Mouse (Mus musculus): ENCODE results near the gene Crlf1. TPM values are rescaled to one million over a fixed set of nuclear protein-coding genes. Genes with fewer than 3 reads are reported as not detected.

The Crlf1 gene
- total RNA-seq, 2 experiments from 2014 or later = 0.22 to 0.29 TPM

DNA sequence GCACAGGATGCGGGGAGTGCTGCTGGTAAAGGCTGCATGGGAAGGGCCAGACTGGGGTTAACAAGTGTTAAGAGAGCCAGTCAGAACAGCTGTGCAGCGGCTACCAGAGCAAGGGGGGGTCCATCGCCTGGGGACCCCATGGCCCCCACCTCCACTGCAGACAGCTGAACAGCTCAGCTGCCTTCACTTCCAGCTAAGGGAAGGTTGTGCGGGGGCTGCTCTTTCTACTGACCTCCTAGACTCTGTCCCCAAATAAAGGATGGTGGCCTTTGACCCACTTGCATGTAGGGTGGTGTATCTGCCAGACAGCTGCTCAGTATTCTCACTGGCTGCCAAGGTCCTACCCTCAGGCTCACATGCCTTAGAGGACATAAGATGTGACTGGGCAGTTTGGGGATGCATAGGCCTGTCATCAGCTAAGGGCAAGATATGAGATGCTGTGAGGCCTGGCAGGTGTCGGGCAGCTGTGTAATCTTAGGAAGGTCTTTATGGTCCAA lies 25.7 kb upstream of the Crlf1 start:
- intact Hi-C loops (cut with DNase I) = loop anchor here (5.0 kb wide), 1 partner anchor 35 kb away; no protein-coding TSS in a partner anchor
- no peak for DNase-seq

DNA sequence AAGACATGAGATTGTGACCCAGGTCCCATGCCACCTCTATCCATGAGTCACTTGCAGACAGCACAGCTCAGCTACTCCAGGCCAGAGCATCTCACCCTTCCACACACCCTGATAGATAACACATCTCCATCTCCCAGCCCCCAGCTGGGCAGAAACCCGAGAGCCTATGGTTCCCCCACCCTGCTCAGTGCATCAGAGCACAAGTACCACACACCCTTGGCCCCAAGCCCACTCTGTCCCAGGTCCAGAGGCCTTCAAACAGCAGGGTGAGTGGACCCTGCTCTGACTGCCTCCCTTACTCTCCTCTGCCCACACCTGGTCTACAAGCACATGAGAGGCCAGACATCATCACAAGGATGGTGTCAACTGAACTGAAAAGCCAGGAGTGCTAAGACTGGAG lies 25.1 kb upstream of the Crlf1 start:
- intact Hi-C loops (cut with DNase I) = loop anchor here (5.0 kb wide), 1 partner anchor 34 kb away; no protein-coding TSS in a partner anchor
- DNase-seq = no peak

DNA sequence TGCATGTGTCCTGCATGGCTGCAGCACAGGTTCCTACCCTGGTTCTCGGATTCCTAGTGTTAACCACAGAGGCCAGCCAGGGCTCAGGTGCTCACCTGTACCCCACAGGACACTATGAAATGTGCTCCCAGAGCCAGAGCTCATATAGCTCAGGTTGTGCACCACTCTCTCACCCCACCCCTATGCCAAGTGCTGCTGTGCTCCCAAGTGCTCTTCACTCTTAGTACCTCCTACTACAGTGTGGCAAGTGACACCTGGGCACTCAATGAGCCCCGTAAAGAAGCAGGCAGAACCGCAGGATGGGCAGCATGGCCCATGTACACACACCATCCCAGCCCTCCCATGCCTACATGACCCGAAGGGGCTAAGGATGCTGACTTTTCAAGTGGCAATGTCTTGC lies 24.2 kb upstream of the Crlf1 start:
- intact Hi-C loops (cut with DNase I) = loop anchor here (5.0 kb wide), 1 partner anchor 34 kb away; no protein-coding TSS in a partner anchor
- no peak for DNase-seq

DNA sequence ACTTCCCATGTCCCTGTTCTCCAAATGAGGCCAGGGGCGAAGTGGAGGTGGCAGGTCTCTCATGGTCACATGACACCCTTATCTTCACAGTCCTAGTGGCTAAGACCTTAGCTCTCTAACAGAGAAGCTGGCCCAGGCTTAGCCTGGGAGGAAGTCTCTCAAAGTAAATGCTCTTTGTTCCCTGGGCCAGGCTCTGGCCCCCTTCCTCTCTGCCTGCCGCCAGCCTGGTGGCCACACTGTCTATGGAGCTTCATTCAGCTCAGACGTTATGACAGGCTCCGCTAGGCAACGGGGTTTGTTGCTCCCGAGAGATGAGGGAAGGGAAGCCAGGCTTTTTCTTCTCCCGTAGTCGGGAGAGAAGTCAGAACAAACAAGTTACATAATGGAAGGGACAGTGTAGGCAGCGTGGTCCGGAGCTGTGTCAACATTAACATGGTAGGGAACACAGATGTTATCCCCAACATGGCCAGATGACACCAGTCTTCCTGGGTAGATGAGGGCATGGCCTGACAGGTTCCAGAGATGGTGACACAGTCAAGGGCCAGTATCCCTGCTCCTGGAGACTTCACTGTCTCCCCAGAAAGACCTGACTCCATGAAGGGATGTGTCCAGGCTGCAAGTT lies 23.6 kb upstream of the Crlf1 start:
- intact Hi-C loops (cut with DNase I) = loop anchor here (5.0 kb wide), 1 partner anchor 33 kb away; no protein-coding TSS in a partner anchor
- DNase-seq = no peak

DNA sequence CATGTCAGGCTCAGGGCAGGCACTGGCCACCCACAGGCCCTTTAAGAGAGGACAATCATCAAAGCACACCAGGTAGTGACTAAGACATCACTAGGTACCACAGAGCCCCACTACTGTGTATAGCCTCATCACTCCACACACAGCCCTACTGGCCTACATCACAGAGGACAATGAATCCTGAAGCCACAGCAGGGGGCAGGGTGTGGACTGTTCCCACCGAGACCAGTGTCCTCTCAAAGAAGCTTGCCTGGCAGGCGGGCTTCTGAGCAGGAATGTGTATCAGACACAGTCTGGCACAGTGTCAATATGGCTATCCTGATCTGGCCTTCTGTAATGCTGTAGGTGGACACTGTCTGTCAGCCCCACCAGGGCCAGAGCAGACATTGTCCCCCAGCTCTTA lies 23.0 kb upstream of the Crlf1 start:
- no peak for DNase-seq
- intact Hi-C loops (cut with DNase I) = loop anchor here (5.0 kb wide), 1 partner anchor 32 kb away; no protein-coding TSS in a partner anchor

DNA sequence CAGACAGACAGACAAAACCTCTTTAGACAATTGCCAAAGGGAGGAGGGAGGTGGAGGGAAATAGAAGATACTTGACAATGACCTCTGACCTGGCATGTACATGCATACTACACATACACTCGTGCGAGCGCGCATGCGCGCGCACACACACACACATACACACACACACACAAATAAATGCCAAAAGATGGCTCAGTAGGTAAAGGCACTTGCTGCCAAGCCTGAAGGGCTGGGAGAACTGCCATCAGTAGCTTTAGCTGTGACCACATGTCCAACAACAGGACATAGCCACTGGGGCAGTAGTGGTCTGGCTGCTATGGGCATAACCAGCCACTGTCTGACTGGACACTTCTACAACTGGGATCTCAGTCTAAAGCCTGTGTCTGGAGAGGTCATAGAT lies 21.1 kb upstream of the Crlf1 start:
- intact Hi-C loops (cut with DNase I) = no loop called here

DNA sequence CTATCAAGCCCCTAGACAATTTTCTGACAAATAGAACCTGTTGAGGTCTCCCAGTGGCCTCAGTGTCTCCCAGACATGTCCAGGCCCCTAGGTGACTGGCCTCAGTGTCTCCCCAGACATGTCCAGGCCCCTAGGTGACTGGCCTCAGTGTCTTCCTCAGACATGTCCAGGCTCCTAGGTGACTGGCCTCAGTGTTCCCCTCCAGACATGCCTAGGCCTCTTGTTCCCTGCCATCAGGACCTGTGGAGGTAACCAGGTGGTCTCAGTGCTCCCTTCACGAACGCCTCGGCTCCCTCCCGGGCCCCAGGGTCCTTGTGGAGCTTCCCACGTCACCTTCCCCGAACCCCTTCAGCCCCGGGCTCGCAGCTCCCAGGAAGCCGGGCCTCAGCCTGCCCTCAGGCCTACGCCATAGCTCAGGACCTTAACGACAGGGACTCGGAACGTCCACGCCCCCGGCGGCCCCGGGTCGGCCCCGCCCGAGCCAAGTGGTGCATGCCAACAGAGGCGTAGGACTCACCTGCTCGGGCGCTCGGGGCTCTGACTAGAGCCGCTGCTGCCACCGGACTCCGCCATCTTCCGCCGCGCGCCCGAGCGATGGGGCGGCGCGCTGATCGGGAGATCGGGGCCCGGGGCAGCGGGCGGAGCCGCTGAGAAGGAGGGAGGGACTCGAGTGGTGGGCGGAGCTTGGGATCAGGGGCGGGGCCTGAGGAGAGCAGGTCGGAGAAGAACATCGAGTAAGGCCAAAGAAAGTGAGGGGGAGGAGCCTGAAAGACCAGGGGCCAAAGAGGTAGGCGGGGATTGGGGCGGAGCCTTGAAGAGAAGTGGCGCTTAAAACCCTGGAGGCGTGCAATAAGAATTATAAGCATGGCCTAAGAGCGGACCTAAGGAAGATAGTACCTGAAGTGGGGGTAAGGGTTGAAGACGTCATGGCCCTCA lies 16.4 kb upstream of the Crlf1 start, which contains the start of gene Klhl26:
TSS of gene Klhl26 (minus strand) at position 636 of the 936 bp plus-strand sequence.
- peak; percentile 92 to 95 for DNase-seq
- intact Hi-C loops (cut with DNase I) = no loop called here

More for the DNA sequence above, 21.1 kb upstream of the Crlf1 start:
- DNase-seq = no peak

DNA sequence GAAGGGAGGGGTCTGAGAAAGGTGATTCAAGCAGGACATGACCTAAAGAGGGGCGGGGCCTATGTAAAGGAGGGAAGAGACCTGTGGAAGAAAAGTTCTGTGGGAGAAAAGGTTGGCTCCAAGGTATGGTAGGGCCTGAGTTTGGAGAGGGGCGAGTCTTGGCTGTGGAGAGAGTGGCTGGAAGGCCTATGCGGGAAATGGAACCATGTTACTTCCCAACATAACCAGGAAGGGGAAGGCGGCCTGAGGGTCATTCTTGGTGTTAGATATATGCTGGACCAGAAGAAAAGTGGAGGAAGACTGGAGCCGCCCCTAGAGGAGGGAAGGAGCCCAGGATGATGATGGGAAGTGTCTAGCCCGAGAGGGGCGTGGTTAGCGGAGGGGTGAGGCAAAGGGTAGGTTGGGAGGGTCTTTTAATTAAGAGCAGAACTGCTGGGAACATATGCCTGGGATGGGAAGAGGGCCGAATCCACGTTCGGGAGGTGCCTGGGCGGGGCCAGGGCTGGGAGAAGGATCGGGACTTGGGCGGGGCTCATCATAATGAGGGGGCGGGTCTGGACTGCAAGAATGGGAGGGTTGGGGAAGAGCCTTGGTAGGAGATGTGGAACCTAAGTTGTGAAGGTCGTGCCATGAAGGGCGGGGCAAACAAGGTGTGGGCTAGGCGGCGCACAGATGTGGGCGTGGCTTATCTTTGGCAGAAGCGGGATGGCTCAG lies 15.5 kb upstream of the Crlf1 start:
- intact Hi-C loops (cut with DNase I) = no loop called here
- no peak for DNase-seq

DNA sequence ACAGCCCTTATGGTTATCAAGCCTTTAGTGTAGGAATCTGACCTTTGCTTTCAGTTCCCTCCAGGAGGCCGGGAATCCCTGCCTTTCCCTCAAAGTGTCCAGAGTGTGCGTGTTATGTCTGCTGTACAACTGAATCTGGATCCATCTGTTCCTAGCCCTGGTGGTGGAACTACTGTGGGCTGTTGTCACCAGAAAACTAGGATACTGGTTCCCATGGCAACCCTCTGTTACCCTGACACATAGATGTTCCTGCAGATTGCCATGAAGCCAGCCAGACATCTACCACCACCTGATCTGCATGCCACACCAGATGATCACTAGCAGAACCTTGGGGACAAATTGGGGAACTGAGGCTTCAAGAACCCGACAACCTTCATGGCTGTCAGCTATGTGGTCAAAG lies 11.1 kb upstream of the Crlf1 start:
- intact Hi-C loops (cut with DNase I) = no loop called here

DNA sequence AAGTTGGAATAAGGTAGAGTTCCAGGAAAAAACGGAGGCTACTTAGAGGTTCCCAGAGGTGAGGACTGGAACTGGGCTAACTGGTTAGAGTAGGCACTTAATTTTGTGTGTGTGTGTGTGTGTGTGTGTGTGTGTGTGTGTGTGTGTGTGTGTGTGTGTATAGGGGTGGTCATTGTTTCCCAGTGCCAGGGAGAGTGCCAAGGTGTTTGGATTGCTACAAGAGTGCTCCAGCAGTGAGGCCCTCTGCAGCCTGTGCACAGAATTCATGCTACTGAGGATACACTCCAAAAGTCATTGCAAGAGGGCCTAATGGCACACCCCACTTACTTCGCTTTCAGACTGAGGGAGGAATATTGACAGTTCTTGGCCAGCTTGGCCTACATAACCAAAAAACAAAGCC lies 10.0 kb upstream of the Crlf1 start:
- no peak for DNase-seq
- intact Hi-C loops (cut with DNase I) = no loop called here

More for the DNA sequence above, 11.1 kb upstream of the Crlf1 start:
- no peak for DNase-seq

DNA sequence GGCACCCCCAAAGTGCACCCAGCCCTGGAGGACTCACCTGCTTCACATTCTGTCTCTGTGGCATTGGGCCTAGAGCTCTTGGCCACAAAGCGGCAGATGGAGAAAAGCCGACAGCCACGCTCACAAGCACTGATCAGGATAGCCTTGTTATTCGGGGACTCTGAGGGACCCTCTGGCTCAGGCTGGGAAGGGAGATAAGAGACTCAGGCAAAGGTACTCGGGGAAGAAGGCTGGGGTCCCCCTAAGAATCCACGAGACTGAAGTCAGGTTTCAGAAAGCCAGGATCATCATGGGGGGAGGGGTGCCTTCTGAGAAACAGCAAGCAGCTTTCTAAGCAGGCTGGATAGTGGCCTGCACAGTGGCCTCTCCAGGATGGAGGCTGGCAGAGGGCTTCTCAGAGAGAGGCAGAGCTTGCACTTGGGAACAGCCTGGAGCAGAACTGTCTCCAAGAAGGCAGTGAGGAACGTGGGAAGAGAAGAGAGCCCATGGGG lies 6.7 kb upstream of the Crlf1 start:
- intact Hi-C loops (cut with DNase I) = no loop called here
- DNase-seq = no peak

DNA sequence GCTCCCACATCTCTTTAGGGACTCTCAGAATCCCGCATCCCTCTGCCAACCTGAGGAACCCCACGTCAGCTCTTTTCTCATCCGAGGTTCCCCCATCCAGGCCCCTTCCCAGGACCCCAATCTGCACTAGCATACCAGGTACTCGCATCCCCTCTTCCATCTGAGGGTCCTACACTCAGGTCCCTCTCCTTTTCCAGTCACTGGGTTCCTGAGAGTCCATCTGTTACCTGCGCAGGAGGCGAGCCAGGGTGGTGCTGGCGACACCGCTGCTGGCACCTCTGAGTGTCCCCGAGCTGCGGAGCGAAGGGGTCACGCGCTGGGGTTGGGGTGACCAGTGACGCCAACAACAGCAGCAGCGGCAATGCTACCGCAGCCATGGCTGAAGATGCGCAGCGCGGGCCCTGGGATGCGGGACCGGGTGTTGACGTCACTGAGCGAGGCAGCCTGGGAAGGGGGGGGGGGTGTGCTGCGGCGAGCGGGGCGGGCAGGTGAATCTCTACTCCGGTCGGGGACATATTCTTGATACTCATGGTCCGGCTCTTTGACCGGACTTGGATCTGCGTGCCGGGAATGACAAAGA lies 5.9 kb upstream of the Crlf1 start, which contains the start of gene Tmem59l:
TSS of gene Tmem59l (minus strand) at position 418 of the 580 bp plus-strand sequence.
- DNase-seq = no peak
- intact Hi-C loops (cut with DNase I) = no loop called here

DNA sequence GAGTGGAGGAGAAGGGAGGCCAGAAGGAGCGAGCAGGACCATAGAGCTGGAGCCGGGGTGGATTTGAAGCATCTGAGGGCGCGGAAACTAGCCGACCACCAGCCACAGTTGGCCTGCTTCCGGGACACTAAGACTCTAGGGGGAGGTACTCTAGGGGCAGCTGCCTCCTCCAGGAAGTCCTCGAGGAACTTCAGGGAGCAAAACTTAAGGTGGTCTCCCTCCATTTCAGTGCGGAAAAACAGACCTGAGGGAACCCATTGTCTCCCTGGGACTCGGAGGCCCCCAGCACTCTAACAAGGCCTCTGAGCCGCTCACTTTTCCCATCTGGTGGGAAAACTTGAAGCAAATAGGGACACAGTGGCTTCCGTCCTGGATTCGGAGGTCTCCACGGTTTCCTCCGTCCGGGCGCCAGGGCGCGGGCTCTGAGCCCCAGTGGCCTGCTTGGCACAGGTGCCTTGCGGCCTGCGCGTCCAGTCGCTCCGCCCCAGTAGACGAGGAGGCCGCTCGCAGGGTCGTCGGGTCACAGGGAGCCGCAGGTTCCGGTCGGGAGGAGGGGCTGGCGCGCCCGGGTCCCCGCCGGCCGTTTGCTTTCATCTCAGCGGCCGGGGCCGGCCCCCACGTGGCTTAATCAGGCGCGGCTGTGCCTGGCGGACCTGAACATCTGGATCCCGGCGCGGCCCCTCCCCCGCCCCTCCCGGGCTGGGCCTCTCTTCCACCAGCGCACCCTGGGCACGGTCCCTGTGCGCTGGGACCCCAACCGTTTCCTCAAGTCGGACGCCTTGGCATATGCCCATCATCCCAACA lies 4.8 kb upstream of the Crlf1 start:
- DNase-seq = no peak
- intact Hi-C loops (cut with DNase I) = no loop called here

DNA sequence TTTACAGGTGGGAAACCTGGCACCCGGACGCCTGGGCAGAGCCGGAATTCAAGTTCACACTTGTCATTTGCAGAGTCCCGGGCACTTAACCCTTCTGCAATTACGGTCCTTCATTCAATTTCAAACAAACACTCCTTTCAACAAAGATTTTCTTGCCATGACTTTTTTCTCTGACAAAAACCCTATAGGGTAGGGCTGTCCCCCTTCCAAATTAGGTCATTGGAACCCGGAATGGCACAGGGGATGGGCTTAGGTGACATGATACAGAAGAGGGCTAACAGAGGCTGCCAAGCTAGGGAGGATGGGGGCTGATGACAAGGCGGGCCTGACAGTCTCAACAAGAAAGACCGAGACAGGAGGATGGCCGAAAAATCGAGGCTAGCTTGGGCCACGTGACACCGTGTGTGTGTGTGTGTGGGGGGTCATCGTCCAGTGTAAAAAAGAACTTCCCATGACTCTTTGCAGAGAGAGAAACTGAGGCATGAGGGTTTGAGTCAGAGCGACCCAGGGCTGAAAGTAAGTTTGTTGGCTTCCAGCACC lies 4.0 kb upstream of the Crlf1 start:
- intact Hi-C loops (cut with DNase I) = no loop called here
- no peak for DNase-seq

DNA sequence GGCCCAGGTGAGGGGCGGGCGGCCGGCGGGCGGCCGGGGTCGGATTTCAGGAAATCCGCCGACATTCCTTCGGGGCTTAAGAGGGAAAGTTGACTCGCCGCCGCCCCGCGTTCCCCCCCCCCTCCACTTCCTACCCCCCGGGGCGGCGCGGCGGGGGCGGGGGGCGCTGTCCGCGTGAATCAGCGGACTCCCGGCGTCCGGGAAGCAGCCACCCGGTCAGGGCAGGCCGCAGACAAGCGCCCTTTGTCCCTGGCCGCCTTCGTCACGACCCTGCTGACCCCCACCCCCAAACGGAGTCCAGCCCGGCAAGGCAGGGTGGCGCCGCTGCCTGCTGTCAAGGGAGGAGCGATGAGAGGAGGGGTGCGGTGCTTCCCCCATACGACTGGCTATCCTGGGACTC lies 3.4 kb upstream of the Crlf1 start:
- intact Hi-C loops (cut with DNase I) = no loop called here
- DNase-seq = no peak

DNA sequence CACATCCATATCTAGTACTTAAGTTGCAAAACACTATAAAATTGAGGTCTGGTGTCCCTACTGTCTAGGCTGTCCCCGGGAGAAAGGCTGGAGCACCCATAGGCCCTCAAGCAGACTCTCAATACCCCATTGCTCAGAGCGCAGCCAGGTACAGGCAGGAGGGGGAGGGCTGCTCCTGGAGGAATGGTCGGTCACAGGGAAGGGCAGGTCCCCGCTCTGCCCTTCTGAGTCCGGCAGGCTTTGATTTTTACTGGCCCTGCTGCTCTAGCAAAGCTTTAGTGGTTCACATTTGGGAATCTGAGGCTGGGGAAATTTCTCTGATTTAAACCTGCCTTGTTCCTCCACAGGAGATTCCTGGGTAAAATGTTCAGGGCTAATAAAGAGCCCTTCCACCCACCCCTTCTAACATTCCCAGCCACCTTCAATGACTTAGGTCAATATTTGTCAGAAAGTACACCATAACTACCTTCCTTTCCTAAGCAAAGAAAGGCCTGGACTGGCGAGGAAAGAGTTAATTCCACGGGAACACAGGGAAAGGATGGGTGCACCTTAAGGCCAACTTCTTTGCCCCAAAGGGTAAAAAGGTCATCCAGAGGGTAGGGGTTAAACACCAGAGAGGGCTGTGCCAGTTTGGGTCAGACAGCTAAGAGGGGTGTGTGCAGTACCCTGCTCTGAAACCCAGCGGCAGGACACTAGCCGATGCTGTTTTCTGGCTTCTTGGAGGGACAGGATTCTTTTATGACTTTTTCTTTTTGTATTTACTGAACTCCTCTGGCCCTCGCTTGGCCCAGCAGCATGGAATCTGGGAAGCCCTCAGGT lies 2.7 kb upstream of the Crlf1 start:
- DNase-seq = no peak
- intact Hi-C loops (cut with DNase I) = no loop called here

DNA sequence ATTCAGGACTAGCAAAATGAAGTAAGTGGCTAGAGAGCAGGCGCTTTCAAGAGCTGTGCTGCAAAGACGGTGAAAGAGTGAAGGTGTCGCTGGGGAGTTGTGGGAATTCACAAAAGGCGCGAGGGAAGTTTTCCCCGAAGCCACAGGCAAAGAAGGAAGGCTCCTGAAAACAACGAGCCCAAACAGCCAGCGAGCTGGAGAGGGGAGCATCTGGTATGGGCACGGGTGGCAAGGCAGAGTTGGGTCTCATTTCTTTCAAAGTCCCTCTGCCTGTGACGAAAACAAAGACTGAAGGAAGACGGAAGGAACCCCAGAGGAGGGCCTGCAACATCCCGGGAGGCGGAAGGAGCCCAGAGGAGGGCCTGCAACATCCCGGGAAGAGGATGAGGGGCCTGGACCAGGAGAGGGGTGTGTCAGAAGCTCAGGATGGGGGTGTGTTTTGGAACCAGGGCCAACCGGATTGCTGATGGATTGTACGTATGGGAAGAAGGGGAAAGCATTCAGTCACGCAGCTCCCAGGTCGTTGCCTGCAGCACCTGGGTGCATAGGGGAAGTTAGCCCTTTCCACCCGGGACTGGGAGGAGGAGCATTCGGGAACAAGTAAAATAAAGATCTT lies 2.0 kb upstream of the Crlf1 start:
- intact Hi-C loops (cut with DNase I) = no loop called here
- no peak for DNase-seq
